Comparison of ENCODE assay signal across 10 mouse cellular contexts in the genomic region with DNA sequence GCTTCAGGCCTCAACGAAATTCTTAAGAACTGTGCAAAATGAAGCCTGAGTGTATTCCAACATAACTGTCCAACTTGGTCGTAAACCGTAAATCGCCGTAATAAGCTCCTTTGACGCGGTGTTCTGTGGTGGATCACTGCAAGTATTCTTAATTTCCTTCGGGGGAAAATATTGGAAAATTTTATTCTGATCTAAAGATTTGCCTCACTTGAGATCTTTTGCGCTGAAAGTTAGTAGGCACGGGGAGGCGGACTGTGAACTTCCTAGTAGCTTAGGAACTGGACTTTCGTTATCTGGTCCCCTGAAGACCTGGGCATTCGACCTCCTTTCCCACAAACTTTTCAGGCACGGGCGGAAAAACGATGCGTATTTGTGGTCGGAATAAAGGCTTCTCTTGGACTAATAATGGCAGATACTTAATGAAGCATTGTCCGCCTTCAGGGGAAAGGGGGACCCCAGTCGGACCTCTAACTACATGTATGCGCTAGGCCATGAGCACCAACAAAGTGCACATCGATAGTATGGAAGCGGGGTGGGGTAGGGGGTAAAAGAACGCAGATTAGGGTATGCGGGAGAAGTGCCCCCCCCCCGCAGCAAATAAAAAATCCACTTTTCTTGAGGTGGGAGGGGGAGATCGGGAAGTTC.
DNase-seq lines count a peak whose midpoint lies in the region; ATAC-seq and TF ChIP-seq lines count a peak whose summit lies in the region.
"Had no signal": no experiment of that assay in that cellular context is flagged by ENCODE, and none has a peak within 500 bp of the region (broad histone marks: within the 10 kb centered on the region; RNA-seq: fewer than 3 reads in every experiment).

No protein-coding gene starts in this region.

- peaks cover 29% of the 10 kb centered on the region for H3K4me1 ChIP-seq in hindbrain, embryonic 15.5 days (replicated peaks)
- peaks cover 9% of the 10 kb centered on the region; the same call in 1 of the 2 replicates for H3K4me1 ChIP-seq in neural tube, embryonic 14.5 days (ENCODE audit: control insufficient read depth, insufficient read depth, low read length)
- no peaks in the 10 kb centered on the region for H3K4me1 ChIP-seq in liver, postnatal 0 days (ENCODE audit: insufficient read depth)
- H3K4me1 ChIP-seq: stomach, embryonic 15.5 days had no signal

- no peaks in the 10 kb centered on the region for H3K9me3 ChIP-seq in hindbrain, embryonic 15.5 days
- no peaks in the 10 kb centered on the region for H3K9me3 ChIP-seq in neural tube, embryonic 14.5 days (ENCODE audit: control insufficient read depth, low read length)
- no peaks in the 10 kb centered on the region for H3K9me3 ChIP-seq in liver, postnatal 0 days (ENCODE audit: low read length)
- H3K9me3 ChIP-seq: stomach, embryonic 15.5 days had no signal

- no peaks in the 10 kb centered on the region for H3K36me3 ChIP-seq in hindbrain, embryonic 15.5 days
- no peaks in the 10 kb centered on the region for H3K36me3 ChIP-seq in neural tube, embryonic 14.5 days (ENCODE audit: control insufficient read depth, insufficient read depth, low read length)
- H3K36me3 ChIP-seq in liver, postnatal 0 days (replicated peaks; ENCODE audit: insufficient read depth, low read length): no peaks in the 10 kb centered on the region
- H3K36me3 ChIP-seq: stomach, embryonic 15.5 days had no signal

- peak overlapping the region; percentile 66 for H3K9ac ChIP-seq in hindbrain, embryonic 15.5 days
- peak overlapping the region; percentile 100 for H3K9ac ChIP-seq in neural tube, embryonic 14.5 days (replicated peaks; ENCODE audit: low read depth, low read length)
- no peak overlapping the region for H3K9ac ChIP-seq in liver, postnatal 0 days (replicated peaks)
- H3K9ac ChIP-seq: stomach, embryonic 15.5 days had no signal

- intact Hi-C loops in left cerebral cortex, adult 2 months (cut with DNase I): loop anchor here (1.0 to 10.0 kb wide), 5 partner anchors 55 to 1934 kb away; a partner anchor contains a TSS

- no peak for ATAC-seq in hindbrain, embryonic 15.5 days (ENCODE audit: low FRiP score, low read depth)
- ATAC-seq in neural tube, embryonic 14.5 days (ENCODE audit: low read depth): no peak
- no peak for ATAC-seq in frontal cortex, adult (ENCODE audit: low TSS enrichment)
- ATAC-seq in liver, postnatal 0 days: no peak

- peak overlapping the region; percentile 78 for H3K4me2 ChIP-seq in hindbrain, embryonic 15.5 days
- H3K4me2 ChIP-seq in neural tube, embryonic 14.5 days (ENCODE audit: low read depth, low read length): peak overlapping the region; percentile 81
- H3K4me2 ChIP-seq in liver, postnatal 0 days (ENCODE audit: low read depth, low read length): no peak overlapping the region; the same call in 1 of the 2 replicates

- no peak for DNase-seq in left cerebral cortex, adult 2 months (ENCODE audit: extremely low spot score in 1 of 2, low spot score in 2 of 2)
- no peak for DNase-seq in left cerebral cortex, adult 11 months (ENCODE audit: low spot score)
- peak; percentile 36 for DNase-seq in embryo, embryonic 11 days
- no peak for DNase-seq in lung, postnatal 36 days
- DNase-seq in liver, postnatal 0 days: no peak
- DNase-seq: adrenal gland, postnatal 14 days had no signal

- no peak for TF ChIP-seq CTCF in left cerebral cortex, adult 2 months (IDR thresholded peaks at IDR 0.05)
- no peak for TF ChIP-seq CTCF in liver, postnatal 0 days (IDR thresholded peaks at IDR 0.05; ENCODE audit: low read depth)

- no peak for TF ChIP-seq EP300 in liver, postnatal 0 days (IDR thresholded peaks at IDR 0.05; ENCODE audit: low read depth)

- WGBS in hindbrain, embryonic 15.5 days: 4% methylated on average over 27 of the region's 27 CpGs
- 1% methylated on average over 27 of the region's 27 CpGs for WGBS in neural tube, embryonic 14.5 days
- WGBS in liver, postnatal 0 days (ENCODE audit: insufficient replicate concordance): 6% methylated on average over 27 of the region's 27 CpGs

- peak overlapping the region; percentile 83 for H3K4me3 ChIP-seq in left cerebral cortex, adult 2 months
- peak overlapping the region; percentile 77 for H3K4me3 ChIP-seq in hindbrain, embryonic 15.5 days
- peak overlapping the region; percentile 90 for H3K4me3 ChIP-seq in neural tube, embryonic 14.5 days (ENCODE audit: low read depth, low read length)
- no peak overlapping the region for H3K4me3 ChIP-seq in liver, postnatal 0 days (ENCODE audit: low read depth, low read length)

- H3K27me3 ChIP-seq in hindbrain, embryonic 15.5 days: no peaks in the 10 kb centered on the region
- H3K27me3 ChIP-seq in neural tube, embryonic 14.5 days (ENCODE audit: control insufficient read depth, insufficient read depth, low read length): 0 out of 2 replicates have a peak, but pooled peaks cover 2% of the 10 kb centered on the region
- H3K27me3 ChIP-seq in liver, postnatal 0 days (ENCODE audit: insufficient read depth, low read length): peaks cover 87% of the 10 kb centered on the region

- H3K27ac ChIP-seq in left cerebral cortex, adult 2 months: peak overlapping the region; percentile 96
- peak overlapping the region; percentile 98 for H3K27ac ChIP-seq in hindbrain, embryonic 15.5 days (replicated peaks)
- peak overlapping the region; percentile 100 for H3K27ac ChIP-seq in neural tube, embryonic 14.5 days (ENCODE audit: low read depth, low read length)
- H3K27ac ChIP-seq in liver, postnatal 0 days (ENCODE audit: low read depth): no peak overlapping the region
- H3K27ac ChIP-seq: stomach, embryonic 15.5 days had no signal
